Mouse (Mus musculus): ENCODE measurements around the gene Plin1.
A peak's percentile ranks its signal among the peaks of the same experiment; 100 is the strongest.

The Plin1 gene

DNA sequence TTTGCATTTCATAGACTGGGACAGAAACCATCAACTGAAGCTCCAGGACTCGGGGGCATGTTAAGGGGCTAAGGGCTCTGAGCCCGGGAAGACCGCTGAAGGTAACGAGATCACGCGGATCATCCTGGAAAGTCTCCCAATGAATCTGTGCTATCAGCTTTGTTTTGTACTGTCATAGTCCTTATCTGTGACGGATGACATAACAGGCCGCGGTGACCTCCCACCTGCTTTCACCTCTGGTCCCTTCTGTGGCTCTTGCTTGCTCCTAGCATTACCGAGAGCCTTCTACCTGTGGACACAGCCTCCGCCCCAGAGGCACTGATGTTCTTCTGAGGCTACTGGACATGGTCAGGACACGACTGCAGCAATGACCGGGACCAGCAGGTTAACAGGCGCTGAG is 3.8 kb upstream of the Plin1 start:
- no peak for DNase-seq (ENCODE audit: low spot score in 2 of 2)

DNA sequence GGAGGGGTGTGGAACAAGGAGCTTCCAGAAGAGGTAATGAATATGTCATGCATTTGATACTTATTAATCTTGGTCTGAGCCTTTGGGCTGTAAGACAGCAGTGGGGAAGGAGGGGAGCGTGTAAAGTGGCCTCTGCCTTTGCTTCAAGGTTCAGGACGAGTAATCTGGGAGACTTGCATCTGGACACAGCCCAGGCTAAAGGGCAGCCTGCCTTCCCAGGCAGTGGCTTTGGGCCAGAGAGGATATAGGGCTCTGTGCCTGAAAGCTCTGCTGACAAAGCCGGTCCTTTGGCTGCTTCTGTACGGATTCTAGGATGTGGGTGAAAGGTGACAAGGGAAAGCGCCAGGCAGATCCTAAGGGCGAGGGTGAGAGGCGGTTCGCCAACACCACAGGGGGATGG is 1.9 kb upstream of the Plin1 start:
- no peak for DNase-seq (ENCODE audit: low spot score in 2 of 2)

DNA sequence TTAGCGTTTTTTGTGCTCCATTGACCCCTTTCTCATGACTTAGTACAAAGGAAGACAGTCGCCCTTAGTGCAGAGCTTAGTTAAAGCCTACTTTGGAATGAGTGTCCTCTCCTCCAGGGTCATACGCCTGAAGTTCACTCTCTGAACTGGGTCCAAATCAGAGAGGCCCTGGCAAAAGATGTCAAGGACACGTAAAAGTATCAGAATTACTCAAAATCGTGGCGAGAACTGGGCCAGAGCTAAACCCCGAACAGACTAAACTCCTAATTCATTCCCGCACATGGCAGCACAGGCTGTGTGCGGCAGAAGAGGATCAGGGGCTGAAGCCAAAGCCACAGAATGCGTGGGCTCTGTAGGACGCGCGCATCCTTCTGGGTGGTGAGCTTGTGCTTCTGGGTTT is 1.3 kb downstream of the Plin1 start:
- DNase-seq (ENCODE audit: low spot score in 2 of 2): no peak

DNA sequence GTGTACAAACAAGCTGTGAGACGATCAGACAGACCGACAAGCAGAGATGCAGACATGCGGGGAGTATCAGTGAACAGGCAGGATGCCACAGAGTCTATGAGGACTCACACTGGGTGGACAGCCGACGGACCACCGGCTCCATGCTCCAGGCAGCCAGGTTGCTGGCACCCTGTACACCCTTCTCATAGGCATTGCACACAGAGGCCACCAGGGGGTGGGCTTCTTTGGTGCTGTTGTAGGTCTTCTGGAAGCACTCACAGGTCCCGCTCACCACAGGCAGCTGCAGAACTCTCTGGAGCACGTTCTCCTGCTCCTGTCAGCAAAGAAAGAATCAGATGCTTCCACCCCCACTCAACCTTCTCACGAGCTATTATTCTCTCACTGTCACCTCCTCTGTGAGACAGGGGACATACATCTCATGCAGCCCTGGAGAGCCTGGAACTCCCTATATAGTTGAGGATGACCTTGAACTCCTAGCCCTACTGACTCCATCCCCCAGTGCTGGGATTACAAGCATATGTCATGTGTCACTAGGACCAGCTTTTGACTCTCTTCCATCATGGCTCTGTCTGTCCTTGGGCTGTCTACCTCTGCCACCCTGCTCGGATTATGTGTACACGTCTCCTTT is 2.8 kb downstream of the Plin1 start:
- DNase-seq (ENCODE audit: low spot score in 2 of 2): no peak

DNA sequence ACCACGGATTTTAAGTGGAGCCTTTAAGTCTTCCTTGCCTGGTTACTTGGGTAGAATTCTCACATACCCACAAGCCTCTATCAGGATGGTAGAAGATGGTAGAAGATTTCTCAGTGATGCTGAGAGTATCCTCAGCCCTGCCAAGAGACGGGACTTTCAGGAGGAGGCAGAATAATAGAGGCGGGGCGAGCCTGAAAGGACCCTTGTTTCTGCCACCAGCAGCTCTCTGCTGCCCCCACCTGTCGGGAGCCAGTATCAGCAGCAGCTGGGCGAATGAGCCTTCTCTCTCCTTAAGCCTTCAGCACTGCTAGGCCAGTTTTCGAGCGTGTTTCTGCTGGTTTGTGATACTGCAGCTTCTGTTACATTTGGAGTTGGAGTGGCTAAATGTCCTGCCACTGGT is 3.5 kb downstream of the Plin1 start:
- DNase-seq (ENCODE audit: low spot score in 2 of 2): peak; percentile 38 to 77

DNA sequence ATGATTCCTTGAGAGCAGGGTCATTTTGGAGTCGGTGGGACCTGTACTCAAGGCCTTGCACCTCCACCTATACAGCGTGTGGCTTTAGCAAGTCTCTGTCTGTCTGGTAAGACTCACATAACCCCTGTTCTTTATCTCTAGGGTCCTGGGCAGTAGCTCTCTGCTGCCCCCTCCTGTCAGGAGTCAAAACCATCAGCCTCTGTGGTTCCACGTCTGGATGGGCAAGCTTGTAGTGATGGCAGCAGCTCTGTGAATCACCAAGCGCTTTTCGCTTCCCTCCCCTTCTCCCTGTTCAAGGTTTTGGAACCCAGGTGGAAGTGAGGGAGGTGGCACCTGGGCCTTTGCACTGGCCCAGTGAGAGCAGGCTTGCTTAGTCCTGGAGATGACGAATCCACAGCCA is 4.5 kb downstream of the Plin1 start:
- DNase-seq (ENCODE audit: low spot score in 2 of 2): peak; percentile 52 to 77

DNA sequence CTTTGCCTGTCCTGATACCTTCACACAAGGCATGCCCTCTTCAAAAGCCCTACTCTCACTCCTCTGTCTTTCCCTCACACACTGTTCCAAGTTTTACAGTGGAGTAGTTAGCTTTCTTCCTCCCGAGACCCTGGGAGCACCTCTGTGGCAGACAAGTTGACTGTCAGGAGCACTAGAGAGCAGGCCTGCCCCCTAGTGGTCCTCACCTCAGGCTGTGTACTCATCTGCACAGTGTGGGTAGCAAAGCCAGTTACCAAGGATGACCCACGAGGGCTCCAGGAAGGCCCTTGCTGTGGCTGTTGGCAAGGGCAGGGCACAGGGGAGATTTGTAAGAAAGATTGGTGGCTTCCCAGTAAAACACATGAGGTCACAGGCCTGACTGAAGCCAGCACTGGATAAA is 5.6 kb downstream of the Plin1 start:
- DNase-seq (ENCODE audit: low spot score in 2 of 2): peak; percentile 47 to 73

DNA sequence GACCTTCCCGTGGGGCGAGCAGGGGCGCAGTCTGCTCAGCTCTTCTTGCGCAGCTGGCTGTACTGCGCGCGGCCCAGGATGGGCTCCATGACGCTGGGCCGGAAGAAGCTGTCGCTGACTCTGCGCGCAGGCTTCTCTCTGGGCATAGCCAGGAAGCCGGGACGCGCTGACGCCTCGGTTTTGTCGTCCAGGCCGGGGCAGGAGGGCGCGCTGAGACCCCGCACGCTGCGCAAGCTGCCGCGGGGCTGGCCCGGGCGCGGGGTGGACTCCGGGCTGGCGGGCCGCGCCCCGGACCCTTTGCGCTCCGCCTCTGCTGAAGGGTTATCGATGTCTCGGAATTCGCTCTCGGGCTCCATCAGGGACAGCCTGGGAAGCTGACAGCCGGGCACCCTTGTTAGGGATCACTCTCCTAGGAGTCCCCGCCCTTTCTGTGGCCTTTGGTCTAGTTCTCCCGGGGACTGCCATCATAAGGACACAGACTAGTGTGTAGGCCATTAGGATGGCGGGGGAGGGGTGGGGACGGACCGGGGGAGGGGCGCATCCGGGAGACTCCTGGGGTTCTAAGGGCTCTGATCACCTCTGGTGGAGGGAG is 11.2 kb downstream of the Plin1 start:
- DNase-seq (ENCODE audit: low spot score in 2 of 2): peak; percentile 62 to 77

DNA sequence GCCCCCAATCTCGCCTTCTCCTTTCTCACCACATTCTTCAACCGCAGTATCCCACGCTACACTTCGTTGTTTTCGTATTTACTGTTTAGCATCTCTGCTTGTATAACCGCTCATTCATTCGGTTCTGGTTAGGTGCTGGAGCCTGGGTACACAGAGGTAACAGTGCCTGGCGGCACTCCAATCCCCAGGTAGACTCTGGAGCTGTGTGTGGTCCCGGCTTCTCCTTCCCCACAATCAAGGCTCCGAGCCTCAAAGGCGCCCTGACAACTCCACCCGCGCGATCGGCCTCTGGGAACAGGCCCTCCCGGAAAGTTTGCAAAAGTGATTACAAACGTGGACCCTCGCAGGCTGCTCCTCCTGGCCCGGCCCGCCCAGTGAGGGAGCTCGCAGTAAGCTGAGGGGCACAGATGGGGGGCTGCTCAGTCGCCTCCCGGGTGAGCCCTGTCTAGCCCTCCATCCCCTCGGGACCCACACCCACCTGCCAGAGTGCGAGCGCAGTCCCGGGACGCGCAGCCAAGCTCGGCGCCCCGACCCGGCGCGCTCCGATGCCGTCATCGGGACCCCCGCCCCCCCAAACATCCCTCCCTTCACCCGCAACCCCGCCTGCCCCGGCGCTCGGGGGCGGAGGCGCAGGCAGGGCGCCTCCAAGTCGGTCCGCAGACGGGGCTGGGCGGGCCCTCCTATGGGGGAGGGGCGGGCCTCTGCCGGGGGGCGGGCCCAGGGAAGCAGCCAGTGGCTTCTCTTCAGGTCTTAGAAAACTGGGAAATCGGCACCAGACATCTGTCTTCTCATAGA is 17.3 kb downstream of the Plin1 start, which contains the start of gene Kif7:
Kif7 (minus strand) TSS at position 534 of the 795 bp plus-strand sequence.
- DNase-seq (ENCODE audit: low spot score in 2 of 2): peak; percentile 79 to 85

DNA sequence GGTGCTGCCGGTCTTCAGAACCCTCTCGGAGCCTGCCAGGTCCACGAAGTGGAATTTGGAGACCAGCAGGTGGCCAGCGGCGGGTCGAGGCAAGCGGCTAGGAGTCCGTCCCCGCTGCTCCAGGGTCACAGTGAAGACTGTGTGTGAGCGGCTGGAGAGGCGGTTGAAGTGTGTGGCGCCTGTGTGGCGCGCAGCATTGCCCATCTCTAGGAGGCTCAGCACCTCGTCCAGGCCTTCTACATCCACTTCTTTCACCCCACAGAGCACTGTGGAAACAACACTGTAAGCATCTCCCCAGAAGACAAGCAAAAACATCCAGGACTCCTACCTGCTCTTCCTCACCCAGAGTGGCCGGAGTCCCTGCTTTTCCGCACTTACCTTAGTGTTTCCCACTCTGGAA is 21.9 kb downstream of the Plin1 start:
- DNase-seq (ENCODE audit: low spot score in 2 of 2): no peak

DNA sequence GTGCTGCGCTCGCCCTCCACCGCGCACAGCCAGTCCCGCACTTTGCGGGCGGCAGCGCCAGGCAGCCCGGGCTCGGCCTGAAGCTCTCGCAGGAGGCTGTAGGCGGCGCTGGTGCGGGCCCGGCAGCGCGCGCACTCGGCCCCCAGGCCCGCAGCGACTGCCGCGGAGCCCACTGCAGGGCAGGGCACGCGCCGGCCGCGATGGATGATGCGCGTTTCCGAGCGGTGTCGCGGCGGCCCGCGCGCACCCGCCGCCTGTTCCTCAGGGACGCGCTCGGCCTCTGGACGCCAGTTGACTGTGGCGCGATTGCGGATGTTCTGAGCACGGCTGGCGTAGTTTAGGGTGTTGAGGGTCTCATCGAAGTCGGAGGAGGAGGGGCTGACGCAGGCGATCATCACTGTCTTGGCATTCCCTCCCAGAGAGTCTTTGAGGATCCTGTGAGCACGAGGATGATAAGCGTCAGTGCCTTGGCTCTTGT is 22.5 kb downstream of the Plin1 start:
- no peak for DNase-seq (ENCODE audit: low spot score in 2 of 2)

DNA sequence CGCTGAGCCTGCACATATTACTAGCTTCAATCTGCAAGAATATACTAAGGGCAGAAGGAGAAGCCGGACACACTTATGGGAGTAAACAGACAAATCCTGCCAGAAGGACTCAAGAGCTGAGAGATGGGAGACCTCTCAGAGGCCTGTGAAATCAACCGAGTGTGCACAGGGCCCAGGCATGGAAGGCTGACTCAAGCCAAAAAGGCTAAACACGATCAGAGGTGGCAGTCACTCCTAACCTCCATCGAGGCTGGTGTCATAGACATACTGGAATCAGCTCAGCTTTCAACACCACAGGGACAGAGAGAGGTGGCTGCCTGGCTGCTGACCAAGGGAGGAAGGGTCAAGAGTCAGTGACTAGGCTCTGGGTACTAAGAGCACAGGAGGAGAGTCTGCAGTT is 27.5 kb downstream of the Plin1 start:
- DNase-seq (ENCODE audit: low spot score in 2 of 2): no peak

DNA sequence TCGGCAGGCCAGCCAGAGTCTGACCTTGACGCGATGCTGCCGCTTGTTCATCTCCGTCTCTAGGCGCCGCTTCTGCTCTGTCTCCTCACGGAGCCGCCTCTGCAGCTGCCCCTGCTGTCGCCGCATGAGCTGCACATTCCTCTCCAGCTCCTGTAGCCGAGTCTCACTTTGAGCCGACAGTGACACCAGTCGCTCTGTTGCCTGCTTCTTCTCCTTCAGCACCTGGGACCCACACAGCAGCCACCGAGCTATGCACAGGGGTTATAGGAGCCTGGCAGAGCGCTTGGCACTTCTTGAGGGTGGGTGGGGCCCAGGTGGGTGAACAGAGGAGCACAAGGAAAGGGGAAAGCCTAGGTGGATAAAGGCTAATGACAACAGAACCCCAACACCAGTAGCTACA is 29.9 kb downstream of the Plin1 start:
- DNase-seq (ENCODE audit: low spot score in 2 of 2): no peak

DNA sequence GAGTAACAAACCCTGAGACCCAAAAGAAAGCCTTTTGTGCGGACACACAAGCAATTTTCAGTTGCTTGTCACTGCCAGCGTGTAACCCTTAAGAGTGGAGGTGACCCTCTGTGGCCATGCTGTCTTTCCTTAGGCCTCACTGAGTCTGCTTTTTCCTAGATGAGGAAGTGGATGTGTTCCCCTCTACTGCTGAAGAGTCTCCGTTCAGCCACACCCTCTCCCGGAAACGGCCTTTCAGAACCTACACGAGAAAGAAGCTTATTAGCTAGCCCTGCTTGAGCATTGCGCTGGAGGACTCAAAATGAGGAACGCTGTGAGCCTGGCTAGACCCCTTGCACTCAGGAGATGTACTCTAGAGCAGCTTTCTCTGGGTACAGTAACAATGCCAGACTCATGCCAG is 36.2 kb downstream of the Plin1 start:
- no peak for DNase-seq (ENCODE audit: low spot score in 2 of 2)

DNA sequence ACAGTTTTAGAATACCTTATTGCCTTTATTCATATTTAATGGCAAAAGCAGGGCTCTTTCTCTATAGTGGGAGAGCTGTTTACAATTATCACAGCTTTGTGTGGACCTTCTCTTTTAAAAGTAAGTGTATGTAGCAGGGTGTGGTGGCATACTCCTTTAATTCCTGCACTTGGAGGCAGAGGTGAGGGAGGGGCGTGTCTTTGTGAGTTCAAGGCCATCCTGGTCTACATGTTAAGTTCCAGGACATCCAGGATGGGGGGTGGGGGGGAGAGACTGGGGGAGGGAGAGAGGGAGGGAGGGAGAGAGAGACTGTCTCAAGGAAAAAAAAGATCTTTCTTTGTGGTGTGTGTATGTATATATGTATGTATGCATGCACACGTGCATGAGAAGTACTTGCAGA is 52.5 kb downstream of the Plin1 start:
- DNase-seq (ENCODE audit: low spot score in 2 of 2): no peak

DNA sequence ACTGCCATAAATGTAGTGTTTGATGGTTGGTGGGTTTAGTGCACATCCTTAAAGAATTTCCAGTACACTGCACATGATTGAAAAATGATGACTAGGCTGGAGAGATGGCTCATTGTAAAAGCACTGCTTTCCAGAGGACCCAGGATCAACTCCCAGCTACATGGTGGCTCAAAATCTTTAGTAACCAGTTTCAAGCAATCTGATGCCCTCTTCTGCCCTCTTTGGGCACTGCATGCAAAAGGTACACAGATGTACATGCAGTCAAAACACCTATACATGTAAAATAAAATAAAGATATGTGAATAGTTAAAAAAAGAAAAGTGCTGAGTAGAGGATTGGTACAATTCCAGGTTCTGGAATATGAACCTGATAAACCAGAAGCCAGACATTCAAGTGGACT is 53.5 kb downstream of the Plin1 start:
- DNase-seq (ENCODE audit: low spot score in 2 of 2): no peak

DNA sequence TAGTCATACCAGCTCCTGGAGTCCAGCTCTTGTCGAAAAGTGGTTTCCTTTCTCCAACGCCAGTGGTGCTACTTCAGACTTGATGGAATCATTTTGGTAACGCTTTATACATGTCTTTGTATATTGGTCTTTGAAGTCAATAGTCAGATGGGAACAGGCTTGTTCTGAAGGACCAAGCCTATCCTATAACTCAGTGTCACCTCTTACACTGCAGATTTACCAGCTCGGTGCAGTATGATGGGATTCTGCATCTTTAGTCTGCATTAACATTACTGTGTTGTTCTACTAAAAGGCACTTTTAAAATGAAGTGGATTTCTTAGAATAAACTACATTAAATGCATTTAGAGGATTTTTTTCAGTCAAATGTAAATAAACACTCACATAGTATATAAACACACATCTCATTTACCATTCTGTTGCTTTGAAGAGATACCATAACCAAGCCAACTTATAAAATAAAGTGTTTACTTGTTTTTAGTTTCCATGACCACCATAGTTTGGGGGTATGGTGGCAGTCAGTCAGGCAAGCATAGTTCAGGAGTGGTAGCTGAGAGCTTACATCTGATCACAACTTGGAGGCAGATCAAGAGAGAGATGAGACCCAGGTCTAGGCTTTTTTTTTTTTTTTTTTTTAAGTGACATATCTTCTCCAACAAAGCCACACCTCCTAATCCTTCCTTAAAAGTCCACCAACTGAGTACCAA is 61.7 kb downstream of the Plin1 start:
- no peak for DNase-seq (ENCODE audit: low spot score in 2 of 2)

All from thymus, postnatal 10 days (tissue).